Mouse (Mus musculus): ENCODE data around the gene Grm6. TPM values are rescaled to one million over a fixed set of nuclear protein-coding genes. Genes with fewer than 3 reads are reported as not detected.

Grm6 gene
- total and polyA plus RNA-seq, 3 experiments = 0.08 to 1.0 (median 0.23) TPM

DNA sequence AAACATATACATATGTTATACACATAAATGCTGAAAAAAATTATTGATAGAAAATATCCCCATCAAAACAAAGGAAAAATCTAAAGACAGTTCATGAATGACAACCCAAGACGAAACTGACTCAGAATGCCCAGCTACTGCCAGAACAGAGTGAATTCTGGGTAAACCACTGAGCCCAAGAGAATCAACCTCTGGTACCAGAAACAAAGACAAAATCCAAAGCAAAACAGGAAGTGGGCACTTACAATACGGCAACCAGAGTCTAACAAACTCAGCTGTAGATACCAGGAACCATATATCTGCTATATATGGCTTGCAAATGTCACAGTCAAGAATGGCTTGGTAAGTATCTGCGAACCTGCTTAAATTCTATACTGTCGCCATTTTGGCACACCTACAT, 14.8 kb upstream of the Grm6 start:
- dilution Hi-C loops (cut with MboI; ENCODE audit: extremely low pct_ligation_motif_present, extremely low pct_unique_long_range_greater_than_20kb, low sequenced_read_pairs) (no loop called here), in situ Hi-C loops (cut with MboI; ENCODE audit: low pct_ligation_motif_present, low pct_unique_long_range_greater_than_20kb, low sequenced_read_pairs) (no loop called here)
- Histone ChIP-seq H3K4me1 (ENCODE audit: control insufficient read depth in 1 of 2, insufficient read depth in 2 of 2) (peaks cover 3 to 24% of the 10 kb centered on the region in 2 experiments; a peak in 3 of 4 replicates), H3K27me3 (replicated peaks) (no peaks in the 10 kb centered on the region), H3K9ac (ENCODE audit: insufficient read depth, low read depth) (no peak overlapping the region), H3K9me3 (replicated peaks; ENCODE audit: low read length) (peaks cover 15% of the 10 kb centered on the region), H3K36me3 (replicated peaks in 1 of 2; ENCODE audit: control insufficient read depth in 1 of 2, insufficient read depth in 1 of 2, low read length in 1 of 2) (no peaks in the 10 kb centered on the region), H3K79me2 (replicated peaks; ENCODE audit: control insufficient read depth, extremely low read depth, insufficient read depth, poor library complexity, severe bottlenecking) (no peaks in the 10 kb centered on the region), H3K4me2 (ENCODE audit: insufficient read depth, low read depth, poor library complexity, severe bottlenecking) (no peak overlapping the region), H3K4me3 (replicated peaks in 1 of 3; ENCODE audit: low read depth in 2 of 3, low read length in 2 of 3, poor library complexity in 1 of 3) (no peak overlapping the region), H3K27ac (ENCODE audit: insufficient read depth, low read depth) (no peak overlapping the region)
- TF ChIP-seq NELFE (IDR thresholded peaks at IDR 0.05; ENCODE audit: low read depth, low read length) (no peak), EP300 (IDR thresholded peaks at IDR 0.05; ENCODE audit: low read length) (peak; percentile 60), ELF1 (IDR thresholded peaks at IDR 0.05; ENCODE audit: low read depth, low read length) (peak; percentile 72), IRF4 (IDR thresholded peaks at IDR 0.05; ENCODE audit: low read depth, low read length) (peak; percentile 49; the same call in 1 of the 2 replicates), HCFC1 (IDR thresholded peaks at IDR 0.05; ENCODE audit: low read depth, low read length) (0 out of 2 replicates have a peak, but pooled peaks have one; percentile 24), SIN3A (IDR thresholded peaks at IDR 0.05; ENCODE audit: low read length) (no peak)
- DNase-seq (ENCODE audit: extremely low read depth) = peak; percentile 64

DNA sequence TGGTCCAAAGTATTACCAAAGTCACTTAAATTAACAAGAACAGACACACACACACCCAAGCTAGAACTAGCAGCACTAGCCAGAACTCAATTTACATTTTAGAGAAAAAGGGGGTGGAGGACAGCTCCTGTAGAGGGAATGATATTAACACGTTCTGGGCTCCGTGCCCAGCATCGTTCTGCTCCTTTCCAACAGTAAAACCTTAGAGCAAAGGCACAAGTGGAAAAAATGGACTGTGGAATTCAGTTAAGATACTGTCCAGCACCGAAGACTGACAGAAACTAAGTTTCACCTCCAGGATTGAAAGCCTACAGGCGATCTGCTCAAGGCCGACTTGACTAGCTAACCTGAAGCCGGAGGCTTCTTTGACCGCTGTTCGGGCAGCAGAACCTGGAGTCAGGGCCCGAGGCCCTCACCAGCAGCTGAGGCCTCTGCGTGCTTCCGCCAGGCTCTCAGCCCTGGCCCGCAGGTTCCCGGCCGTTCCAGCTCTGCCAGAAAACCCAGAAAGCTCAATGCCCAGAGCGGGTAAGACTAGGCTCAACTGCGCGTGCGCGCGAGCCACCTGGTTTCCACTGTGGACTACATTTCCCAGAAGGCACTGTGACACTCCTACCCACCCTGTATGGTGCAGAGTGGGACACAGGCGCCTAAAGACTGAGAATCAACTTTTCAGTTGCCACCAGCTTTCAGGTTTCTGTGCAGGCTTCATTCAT, 9.3 kb upstream of the Grm6 start, which contains the start of gene Zfp879:
Gene Zfp879 (minus strand): TSS at position 530 of the 713 bp plus-strand sequence.
- Histone ChIP-seq H3K27me3 (replicated peaks) (no peaks in the 10 kb centered on the region), H3K79me2 (replicated peaks; ENCODE audit: control insufficient read depth, extremely low read depth, insufficient read depth, poor library complexity, severe bottlenecking) (no peaks in the 10 kb centered on the region), H3K27ac (ENCODE audit: insufficient read depth, low read depth) (no peak within 1 kb of the TSS), H3K4me2 (ENCODE audit: insufficient read depth, low read depth, poor library complexity, severe bottlenecking) (no peak within 1 kb of the TSS), H3K4me3 (replicated peaks in 1 of 3; ENCODE audit: low read depth in 2 of 3, low read length in 2 of 3, poor library complexity in 1 of 3) (no peak within 1 kb of the TSS), H3K4me1 (ENCODE audit: control insufficient read depth in 1 of 2, insufficient read depth in 2 of 2) (peaks cover 0 to 23% of the 10 kb centered on the region in 2 experiments; a peak in 2 of 4 replicates), H3K9me3 (replicated peaks; ENCODE audit: low read length) (no peaks in the 10 kb centered on the region), H3K36me3 (replicated peaks in 1 of 2; ENCODE audit: control insufficient read depth in 1 of 2, insufficient read depth in 1 of 2, low read length in 1 of 2) (no peaks in the 10 kb centered on the region), H3K9ac (ENCODE audit: insufficient read depth, low read depth) (no peak within 1 kb of the TSS)
- no peak for DNase-seq (ENCODE audit: extremely low read depth)
- in situ Hi-C loops (cut with MboI; ENCODE audit: low pct_ligation_motif_present, low pct_unique_long_range_greater_than_20kb, low sequenced_read_pairs) = no loop called here
- TF ChIP-seq SIN3A (IDR thresholded peaks at IDR 0.05; ENCODE audit: low read length) = no peak
- peak; percentile 62 for TF ChIP-seq HCFC1 (IDR thresholded peaks at IDR 0.05; ENCODE audit: low read depth, low read length)
- dilution Hi-C loops (cut with MboI; ENCODE audit: extremely low pct_ligation_motif_present, extremely low pct_unique_long_range_greater_than_20kb, low sequenced_read_pairs) = no loop called here

DNA sequence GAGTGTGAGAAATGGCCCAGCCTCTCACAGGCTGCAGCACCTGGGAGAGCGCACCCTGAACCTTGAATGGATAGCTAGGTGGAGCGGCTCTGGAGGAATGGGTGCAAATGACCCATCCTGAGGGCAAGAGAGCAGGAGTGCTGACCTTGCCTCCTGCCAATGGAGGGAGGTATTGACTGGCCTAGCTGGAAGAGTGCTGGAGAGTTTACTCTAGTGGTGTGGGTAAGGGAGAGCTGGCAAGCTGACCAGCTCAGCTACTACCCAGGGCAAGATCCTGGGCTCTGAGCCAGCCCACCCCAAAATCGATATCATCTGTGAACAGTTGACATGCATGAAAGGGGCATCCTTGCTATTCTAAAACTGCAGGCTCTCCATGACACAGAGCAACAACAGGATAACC, 4.5 kb upstream of the Grm6 start:
- dilution Hi-C loops (cut with MboI; ENCODE audit: extremely low pct_ligation_motif_present, extremely low pct_unique_long_range_greater_than_20kb, low sequenced_read_pairs) (no loop called here), in situ Hi-C loops (cut with MboI; ENCODE audit: low pct_ligation_motif_present, low pct_unique_long_range_greater_than_20kb, low sequenced_read_pairs) (no loop called here)

More for the DNA sequence above, 4.5 kb upstream of the Grm6 start:
- peaks cover 14 to 46% of the 10 kb centered on the region in 2 experiments for H3K4me1 ChIP-seq (ENCODE audit: control insufficient read depth in 1 of 2, insufficient read depth in 2 of 2)
- H3K4me2 ChIP-seq (ENCODE audit: insufficient read depth, low read depth, poor library complexity, severe bottlenecking) = no peak overlapping the region
- H3K27ac ChIP-seq (ENCODE audit: insufficient read depth, low read depth) = no peak overlapping the region
- no peak for DNase-seq (ENCODE audit: extremely low read depth)
- H3K27me3 ChIP-seq (replicated peaks) = peaks cover under 1% of the 10 kb centered on the region
- TF ChIP-seq ELF1 (IDR thresholded peaks at IDR 0.05; ENCODE audit: low read depth, low read length) (no peak), NRF1 (IDR thresholded peaks at IDR 0.05; ENCODE audit: low read depth, low read length) (no peak), ETS1 (conservative IDR thresholded peaks at IDR 0.05; ENCODE audit: low read depth, low read length) (no peak), ZNF384 (IDR thresholded peaks at IDR 0.05; ENCODE audit: low read depth, low read length) (no peak), MAZ (IDR thresholded peaks at IDR 0.05; ENCODE audit: low read depth, low read length) (no peak)
- no peak overlapping the region for H3K4me3 ChIP-seq (replicated peaks in 1 of 3; ENCODE audit: low read depth in 2 of 3, low read length in 2 of 3, poor library complexity in 1 of 3)
- peaks cover 12% of the 10 kb centered on the region for H3K9me3 ChIP-seq (replicated peaks; ENCODE audit: low read length)
- H3K9ac ChIP-seq (ENCODE audit: insufficient read depth, low read depth) = no peak overlapping the region
- no peaks in the 10 kb centered on the region for H3K79me2 ChIP-seq (replicated peaks; ENCODE audit: control insufficient read depth, extremely low read depth, insufficient read depth, poor library complexity, severe bottlenecking)
- H3K36me3 ChIP-seq (replicated peaks in 1 of 2; ENCODE audit: control insufficient read depth in 1 of 2, insufficient read depth in 1 of 2, low read length in 1 of 2) = no peaks in the 10 kb centered on the region

Data from CH12.LX (cell line).